ENCODE assay signal across 9 mouse cellular contexts in the genomic region with DNA sequence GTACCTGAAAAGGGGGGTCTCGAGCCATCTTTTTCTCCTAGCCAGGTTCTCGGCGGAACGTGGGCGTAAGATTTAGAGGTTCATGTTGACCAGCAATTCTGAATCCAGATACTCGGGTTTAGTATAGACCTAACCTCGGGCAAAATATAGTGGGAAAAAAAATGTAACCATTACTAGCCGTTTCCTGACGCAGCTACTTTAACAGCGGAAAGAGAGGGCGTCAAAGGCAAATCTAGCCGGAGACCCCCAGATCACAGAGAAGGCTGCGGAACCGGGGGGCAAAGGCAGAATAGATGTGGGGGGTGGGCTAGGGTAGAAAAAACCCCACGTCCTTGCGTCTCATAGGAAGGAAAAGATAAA. TPM values are rescaled to one million over a fixed set of nuclear protein-coding genes. Genes with fewer than 3 reads are reported as not detected.
DNase-seq lines count a peak whose midpoint lies in the region; ATAC-seq lines count a peak whose summit lies in the region.
"Had no signal": no experiment of that assay in that cellular context is flagged by ENCODE, and none has a peak within 500 bp of the region (broad histone marks: within the 10 kb centered on the region; RNA-seq: fewer than 3 reads in every experiment).

No protein-coding gene starts in this region.

- peak overlapping the region; percentile 47 to 49 for H3K4me3 ChIP-seq in heart, embryonic 14.5 days (ENCODE audit: control insufficient read depth in 1 of 2, insufficient read depth in 1 of 2, low read depth in 1 of 2, low read length in 2 of 2)
- H3K4me3 ChIP-seq in embryonic facial prominence, embryonic 10.5 days, result peak overlapping the region; percentile 59
- peak overlapping the region; percentile 55 for H3K4me3 ChIP-seq in hindbrain, embryonic 13.5 days
- H3K4me3 ChIP-seq in midbrain, embryonic 11.5 days (ENCODE audit: low read depth, low read length), result peak overlapping the region; percentile 41

- intact Hi-C loops in gastrocnemius, postnatal 36 days (cut with DNase I), result no loop called here

- peaks cover 10% of the 10 kb centered on the region; the same call in 1 of the 2 replicates for H3K36me3 ChIP-seq in heart, embryonic 14.5 days (ENCODE audit: control insufficient read depth, insufficient read depth, low read length)
- H3K36me3 ChIP-seq in embryonic facial prominence, embryonic 10.5 days (replicated peaks), result peaks cover 45% of the 10 kb centered on the region
- H3K36me3 ChIP-seq in hindbrain, embryonic 13.5 days, result peaks cover 18% of the 10 kb centered on the region
- no peaks in the 10 kb centered on the region; the same call in 1 of the 2 replicates for H3K36me3 ChIP-seq in midbrain, embryonic 11.5 days (ENCODE audit: control insufficient read depth, insufficient read depth, low read length)

- peak overlapping the region; percentile 74 for H3K9ac ChIP-seq in heart, embryonic 14.5 days (ENCODE audit: low read length)
- peak overlapping the region; percentile 87 for H3K9ac ChIP-seq in hindbrain, embryonic 13.5 days
- peak overlapping the region; percentile 66 for H3K9ac ChIP-seq in midbrain, embryonic 11.5 days (ENCODE audit: low read length)

- H3K27ac ChIP-seq in heart, embryonic 14.5 days (replicated peaks in 1 of 2; ENCODE audit: control insufficient read depth in 1 of 2, insufficient read depth in 1 of 2, low read depth in 2 of 2, low read length in 2 of 2), result peak overlapping the region; percentile 40 to 61; a peak in 2 of 4 replicates
- H3K27ac ChIP-seq in embryonic facial prominence, embryonic 10.5 days (replicated peaks), result peak overlapping the region; percentile 81
- peak overlapping the region; percentile 88 for H3K27ac ChIP-seq in hindbrain, embryonic 13.5 days
- no peak overlapping the region; the same call in 1 of the 2 replicates for H3K27ac ChIP-seq in midbrain, embryonic 11.5 days (ENCODE audit: low read depth, low read length)

- H3K4me1 ChIP-seq in heart, embryonic 14.5 days (ENCODE audit: control insufficient read depth in 2 of 2, insufficient read depth in 2 of 2, low read length in 2 of 2), result 0 out of 4 replicates have a peak, but pooled peaks cover 0 to 3% of the 10 kb centered on the region in 2 experiments
- peaks cover 28% of the 10 kb centered on the region for H3K4me1 ChIP-seq in embryonic facial prominence, embryonic 10.5 days
- H3K4me1 ChIP-seq in hindbrain, embryonic 13.5 days (replicated peaks), result peaks cover 13% of the 10 kb centered on the region
- peaks cover 7% of the 10 kb centered on the region for H3K4me1 ChIP-seq in midbrain, embryonic 11.5 days (ENCODE audit: control insufficient read depth, insufficient read depth, low read length)

- WGBS in heart, embryonic 14.5 days, result 50% methylated on average over 16 of the region's 16 CpGs
- WGBS in embryonic facial prominence, embryonic 10.5 days, result 45% methylated on average over 16 of the region's 16 CpGs
- WGBS in hindbrain, embryonic 13.5 days, result 50% methylated on average over 16 of the region's 16 CpGs
- WGBS in midbrain, embryonic 11.5 days, result 48% methylated on average over 16 of the region's 16 CpGs

- DNase-seq in heart, adult 8-10 months (ENCODE audit: low spot score), result no peak
- no peak for DNase-seq in embryonic facial prominence, embryonic 10.5 days (ENCODE audit: low spot score)
- peak; percentile 85 for DNase-seq in midbrain, embryonic 11.5 days (ENCODE audit: low spot score, missing footprints)
- DNase-seq in urinary bladder, postnatal 10 days (ENCODE audit: low spot score), result no peak
- no peak for DNase-seq in ovary, postnatal 10 days (ENCODE audit: low spot score)
- no peak for DNase-seq in gastrocnemius, postnatal 36 days

- no peak for ATAC-seq in heart, embryonic 14.5 days (ENCODE audit: insufficient number of reproducible peaks, insufficient read depth, low FRiP score, low read depth)
- ATAC-seq in hindbrain, embryonic 13.5 days (ENCODE audit: low FRiP score), result no peak
- no peak for ATAC-seq in midbrain, embryonic 11.5 days (ENCODE audit: low FRiP score)

- no peaks in the 10 kb centered on the region for H3K27me3 ChIP-seq in heart, embryonic 14.5 days (ENCODE audit: control insufficient read depth, insufficient read depth, low read length)
- peaks cover 8% of the 10 kb centered on the region; the same call in 1 of the 2 replicates for H3K27me3 ChIP-seq in embryonic facial prominence, embryonic 10.5 days (replicated peaks; ENCODE audit: low read depth, poor library complexity, severe bottlenecking)
- no peaks in the 10 kb centered on the region for H3K27me3 ChIP-seq in hindbrain, embryonic 13.5 days
- H3K27me3 ChIP-seq in midbrain, embryonic 11.5 days (ENCODE audit: control insufficient read depth, insufficient read depth, low read length), result peaks cover 2% of the 10 kb centered on the region; the same call in 1 of the 2 replicates

- H3K4me2 ChIP-seq in heart, embryonic 14.5 days (ENCODE audit: low read length), result peak overlapping the region; percentile 67
- H3K4me2 ChIP-seq in hindbrain, embryonic 13.5 days, result peak overlapping the region; percentile 43
- H3K4me2 ChIP-seq in midbrain, embryonic 11.5 days, result peak overlapping the region; percentile 47

- H3K9me3 ChIP-seq in heart, embryonic 14.5 days (ENCODE audit: control insufficient read depth, low read length), result peaks cover 48% of the 10 kb centered on the region
- H3K9me3 ChIP-seq in embryonic facial prominence, embryonic 10.5 days, result peaks cover 64% of the 10 kb centered on the region
- H3K9me3 ChIP-seq in hindbrain, embryonic 13.5 days, result peaks cover 30% of the 10 kb centered on the region
- H3K9me3 ChIP-seq in midbrain, embryonic 11.5 days (ENCODE audit: control insufficient read depth, low read length), result peaks cover 29% of the 10 kb centered on the region

RNA-seq across cellular contexts. Expression of gene Rtl1, which starts 58.6 kb away (rescaled TPM):
- polyA plus RNA-seq in heart, embryonic 14.5 days (2014; fragmentation: Nextera tagmentation; extraction: Ambion mirVana), result 0.53 and 0.54 TPM in 2 replicates
- under 1 TPM in 1 of 4 experiments, not detected in 3; 0.05 TPM for total RNA-seq in heart, adult 8-10 months (2022)
- 0.87 and 0.88 TPM in 2 replicates for polyA plus RNA-seq in embryonic facial prominence, embryonic 10.5 days (2016; fragmentation: Nextera tagmentation; extraction: Ambion mirVana)
- 1.5 and 2.1 TPM in 2 replicates for polyA plus RNA-seq in hindbrain, embryonic 13.5 days (2015; fragmentation: Nextera tagmentation; extraction: Ambion mirVana)
- polyA plus RNA-seq in midbrain, embryonic 11.5 days (2014; fragmentation: Nextera tagmentation; extraction: Ambion mirVana), result 0.32 and 0.59 TPM in 2 replicates
- not detected for total RNA-seq in gastrocnemius, postnatal 36 days (2021)
- total RNA-seq: hematopoietic stem cell, adult 5-6 weeks had no signal
